Mouse (Mus musculus) hindbrain, embryonic 15.5 days (tissue): ENCODE data around the gene Gm21256. TPM values are rescaled to one million over a fixed set of nuclear protein-coding genes. Genes with fewer than 3 reads are reported as not detected.
"Not testable (repeated sequence)": the region's sequence is repeated elsewhere in the genome, so short reads cannot be mapped to it uniquely, and the experiment has no call there.

Source experiments
- ATAC-seq: fragments of 200-750 bp; cut with Nextera tagmentation; 2 replicates; pipeline ENCODE4 v1.8.0; 2017; ENCODE audit warnings: low read depth, moderate number of reproducible peaks, moderate TSS enrichment; ENCODE audit not compliant: low FRiP score
- H3K27ac ChIP-seq: fragments of 300-500 bp; sonication (generic); replicated peaks from 2 replicates; pipeline ENCODE4 v1.5.1; 2015; ENCODE audit warnings: mild to moderate bottlenecking, inconsistent platforms
- H3K27me3 ChIP-seq: fragments of 300-500 bp; sonication (generic); 2 replicates; pipeline ENCODE4 v1.6.1; 2015; ENCODE audit warnings: control low read depth, inconsistent platforms
- H3K36me3 ChIP-seq: fragments of 300-500 bp; sonication (generic); 2 replicates; pipeline ENCODE4 v1.6.1; 2015; ENCODE audit warnings: control low read depth, inconsistent platforms
- H3K4me1 ChIP-seq: fragments of 300-500 bp; sonication (generic); replicated peaks from 2 replicates; pipeline ENCODE4 v1.6.1; 2015; ENCODE audit warnings: control low read depth, inconsistent platforms
- H3K4me2 ChIP-seq: fragments of 300-500 bp; sonication (generic); 2 replicates; pipeline ENCODE4 v1.6.1; 2015; ENCODE audit warnings: moderate library complexity, mild to moderate bottlenecking, inconsistent platforms
- H3K4me3 ChIP-seq: fragments of 300-500 bp; sonication (generic); 2 replicates; pipeline ENCODE4 v1.5.1; 2015; ENCODE audit warnings: mild to moderate bottlenecking, inconsistent platforms
- H3K9ac ChIP-seq: fragments of 300-500 bp; sonication (generic); 2 replicates; pipeline ENCODE4 v1.6.1; 2015; ENCODE audit warnings: inconsistent platforms
- H3K9me3 ChIP-seq: fragments of 300-500 bp; sonication (generic); 2 replicates; pipeline ENCODE4 v1.6.1; 2016; ENCODE audit warnings: control low read depth, inconsistent platforms
- WGBS: fragments of 180-500 bp; shearing (Covaris S2); methylation state at CpG from one replicate; pipeline ENCODE4 v1.1.7; 2015; 5-methylcytosine and 5-hydroxymethylcytosine counted together
- polyA plus RNA-seq: library from polyadenylated mRNA; unstranded; fragments of >200 nt; fragmentation: Nextera tagmentation; extraction: Ambion mirVana; gene quantifications from 2 replicates; pipeline ENCODE4 v1.2.1, GENCODE M21; 2015

The Gm21256 gene
- not detected in 2 replicates for polyA plus RNA-seq

- WGBS = no CpG with 5 or more reads among the region's 7 CpGs
- not testable (repeated sequence) for H3K4me2 ChIP-seq, H3K36me3 ChIP-seq, H3K9me3 ChIP-seq, H3K27ac ChIP-seq, H3K9ac ChIP-seq, H3K4me1 ChIP-seq, H3K27me3 ChIP-seq, ATAC-seq, H3K4me3 ChIP-seq
These were observed at the start of gene Gm21256 for GRCm38 (mm10) chrY:47450660-47451059. Gene Gm21256 (plus strand): TSS chrY:47450960.

Other genes starting within 250 kb of the Gm21256 start
- gene Gm21170, start 240.1 kb downstream of the Gm21256 start, polyA plus RNA-seq = not detected in 2 replicates